Mouse (Mus musculus) heart, embryonic 10.5 days (tissue): ENCODE measurements at regions not wholly inside any gene's neighbourhood (a gene's known extent, or its start where the extent isn't known, plus 50 kb on each side); places are given as distances from the start of the nearest gene placed in this dataset.

ENCODE experiments used
- DNase-seq: peaks from one replicate; pipeline ENCODE4 v3.0.0-alpha.2; 2017; ENCODE audit warnings: low spot score
- H3K27ac ChIP-seq: fragments of 300-500 bp; sonication (generic); 2 replicates; pipeline ENCODE4 v1.5.1; 2016; ENCODE audit warnings: mild to moderate bottlenecking
- H3K27me3 ChIP-seq: fragments of 300-500 bp; sonication (generic); 2 replicates; pipeline ENCODE4 v1.6.1; 2016; ENCODE audit warnings: mild to moderate bottlenecking; ENCODE audit not compliant: poor library complexity, insufficient read depth, severe bottlenecking
- H3K36me3 ChIP-seq: fragments of 300-500 bp; sonication (generic); 2 replicates; pipeline ENCODE4 v1.6.1; 2016; ENCODE audit warnings: mild to moderate bottlenecking, moderate library complexity
- H3K4me1 ChIP-seq: fragments of 300-500 bp; sonication (generic); 2 replicates; pipeline ENCODE4 v1.6.1; 2016; ENCODE audit warnings: mild to moderate bottlenecking
- H3K4me3 ChIP-seq: fragments of 300-500 bp; sonication (generic); 2 replicates; pipeline ENCODE4 v1.5.1; 2016; ENCODE audit warnings: mild to moderate bottlenecking, moderate library complexity
- H3K9me3 ChIP-seq: fragments of 300-500 bp; sonication (generic); 2 replicates; pipeline ENCODE4 v1.6.1; 2016; ENCODE audit warnings: mild to moderate bottlenecking, moderate library complexity
- WGBS: fragments of 180-500 bp; shearing (Covaris S2); methylation state at CpG from one replicate; pipeline ENCODE4 v1.1.7; 2016; 5-methylcytosine and 5-hydroxymethylcytosine counted together

- Histone ChIP-seq H3K4me1 (no peaks in the 10 kb centered on the region), H3K4me3 (no peak overlapping the region), H3K9me3 (no peaks in the 10 kb centered on the region), H3K27me3 (no peaks in the 10 kb centered on the region), H3K36me3 (no peaks in the 10 kb centered on the region), H3K27ac (no peak overlapping the region)
- WGBS = 53% methylated on average over 1 of the region's 1 CpGs
- no peak for DNase-seq
Measured at GRCm38 (mm10) chr12:6211266-6211665, 835.8 kb upstream of the Klhl29 start.

GRCm38 (mm10) chr12:6189232-6189631 lies 813.8 kb upstream of the Klhl29 start:
- H3K9me3 ChIP-seq = no peaks in the 10 kb centered on the region
- H3K36me3 ChIP-seq = no peaks in the 10 kb centered on the region
- 0 out of 2 replicates have a peak, but pooled peaks cover 3% of the 10 kb centered on the region for H3K4me1 ChIP-seq
- 39% methylated on average over 3 of the region's 3 CpGs for WGBS
- H3K27ac ChIP-seq = no peak overlapping the region
- DNase-seq = no peak
- no peaks in the 10 kb centered on the region for H3K27me3 ChIP-seq
- no peak overlapping the region for H3K4me3 ChIP-seq

GRCm38 (mm10) chr12:6168795-6169194 lies 793.3 kb upstream of the Klhl29 start:
- H3K27me3 ChIP-seq = no peaks in the 10 kb centered on the region
- H3K4me3 ChIP-seq = no peak overlapping the region
- H3K9me3 ChIP-seq = no peaks in the 10 kb centered on the region
- H3K36me3 ChIP-seq = no peaks in the 10 kb centered on the region
- no peak overlapping the region for H3K27ac ChIP-seq
- no peaks in the 10 kb centered on the region for H3K4me1 ChIP-seq
- no peak for DNase-seq

- H3K4me3 ChIP-seq = no peak overlapping the region
- no peaks in the 10 kb centered on the region for H3K27me3 ChIP-seq
- no peak for DNase-seq
- no peaks in the 10 kb centered on the region for H3K9me3 ChIP-seq
- H3K4me1 ChIP-seq = no peaks in the 10 kb centered on the region
- WGBS = 65% methylated on average over 2 of the region's 2 CpGs
- H3K36me3 ChIP-seq = no peaks in the 10 kb centered on the region
- no peak overlapping the region for H3K27ac ChIP-seq
Measured at GRCm38 (mm10) chr12:6154287-6154686, 778.8 kb upstream of the Klhl29 start.

GRCm38 (mm10) chr12:6151476-6151875 lies 776.0 kb upstream of the Klhl29 start:
- Histone ChIP-seq H3K4me3 (no peak overlapping the region), H3K27me3 (no peaks in the 10 kb centered on the region), H3K27ac (no peak overlapping the region), H3K4me1 (no peaks in the 10 kb centered on the region), H3K36me3 (no peaks in the 10 kb centered on the region), H3K9me3 (no peaks in the 10 kb centered on the region)
- no peak for DNase-seq
- WGBS = 82% methylated on average over 3 of the region's 3 CpGs

GRCm38 (mm10) chr12:6132451-6132850 lies 757.0 kb upstream of the Klhl29 start:
- no peaks in the 10 kb centered on the region for H3K36me3 ChIP-seq
- no peaks in the 10 kb centered on the region for H3K27me3 ChIP-seq
- no peak overlapping the region for H3K4me3 ChIP-seq
- H3K4me1 ChIP-seq = no peaks in the 10 kb centered on the region
- 72% methylated on average over 2 of the region's 2 CpGs for WGBS
- no peak overlapping the region for H3K27ac ChIP-seq
- no peaks in the 10 kb centered on the region for H3K9me3 ChIP-seq
- DNase-seq = no peak

GRCm38 (mm10) chr12:6119557-6119956 lies 744.1 kb upstream of the Klhl29 start:
- Histone ChIP-seq H3K36me3 (no peaks in the 10 kb centered on the region), H3K4me1 (no peaks in the 10 kb centered on the region), H3K4me3 (no peak overlapping the region), H3K27me3 (no peaks in the 10 kb centered on the region), H3K9me3 (no peaks in the 10 kb centered on the region), H3K27ac (no peak overlapping the region)
- WGBS = 93% methylated on average over 3 of the region's 3 CpGs
- DNase-seq = no peak

GRCm38 (mm10) chr12:6115254-6115653 lies 739.8 kb upstream of the Klhl29 start:
- no peaks in the 10 kb centered on the region for H3K9me3 ChIP-seq
- no peaks in the 10 kb centered on the region for H3K27me3 ChIP-seq
- H3K4me3 ChIP-seq = no peak overlapping the region
- DNase-seq = no peak
- no peaks in the 10 kb centered on the region for H3K4me1 ChIP-seq
- H3K36me3 ChIP-seq = no peaks in the 10 kb centered on the region
- 79% methylated on average over 1 of the region's 1 CpGs for WGBS
- H3K27ac ChIP-seq = no peak overlapping the region

- no peaks in the 10 kb centered on the region for H3K9me3 ChIP-seq
- no peak for DNase-seq
- WGBS = 63% methylated on average over 1 of the region's 1 CpGs
- no peaks in the 10 kb centered on the region for H3K27me3 ChIP-seq
- no peaks in the 10 kb centered on the region for H3K4me1 ChIP-seq
- no peaks in the 10 kb centered on the region for H3K36me3 ChIP-seq
- no peak overlapping the region for H3K4me3 ChIP-seq
- H3K27ac ChIP-seq = no peak overlapping the region
Measured at GRCm38 (mm10) chr12:6097295-6097694, 721.8 kb upstream of the Klhl29 start.

GRCm38 (mm10) chr12:6087627-6088350 lies 712.3 kb upstream of the Klhl29 start:
- no peak overlapping the region for H3K4me3 ChIP-seq
- H3K27me3 ChIP-seq = no peaks in the 10 kb centered on the region
- H3K4me1 ChIP-seq = no peaks in the 10 kb centered on the region; the same call in 1 of the 2 replicates
- H3K9me3 ChIP-seq = no peaks in the 10 kb centered on the region
- 58% methylated on average over 3 of the region's 3 CpGs for WGBS
- no peaks in the 10 kb centered on the region for H3K36me3 ChIP-seq
- no peak for DNase-seq
- H3K27ac ChIP-seq = no peak overlapping the region

GRCm38 (mm10) chr12:6087071-6087470 lies 711.6 kb upstream of the Klhl29 start:
- no peaks in the 10 kb centered on the region; the same call in 1 of the 2 replicates for H3K4me1 ChIP-seq
- WGBS = 47% methylated on average over 2 of the region's 2 CpGs
- DNase-seq = no peak
- no peaks in the 10 kb centered on the region for H3K27me3 ChIP-seq
- H3K36me3 ChIP-seq = no peaks in the 10 kb centered on the region
- no peak overlapping the region for H3K4me3 ChIP-seq
- no peak overlapping the region for H3K27ac ChIP-seq
- no peaks in the 10 kb centered on the region for H3K9me3 ChIP-seq

GRCm38 (mm10) chr12:6046866-6047689 lies 671.6 kb upstream of the Klhl29 start:
- no peak for DNase-seq
- no peaks in the 10 kb centered on the region for H3K36me3 ChIP-seq
- H3K4me1 ChIP-seq = no peaks in the 10 kb centered on the region
- H3K27ac ChIP-seq = no peak overlapping the region
- H3K9me3 ChIP-seq = no peaks in the 10 kb centered on the region
- no peaks in the 10 kb centered on the region for H3K27me3 ChIP-seq
- 69% methylated on average over 9 of the region's 9 CpGs for WGBS
- H3K4me3 ChIP-seq = no peak overlapping the region

GRCm38 (mm10) chr12:6046110-6046509 lies 670.6 kb upstream of the Klhl29 start:
- H3K4me1 ChIP-seq = no peaks in the 10 kb centered on the region
- no peak overlapping the region for H3K4me3 ChIP-seq
- no peak for DNase-seq
- no peaks in the 10 kb centered on the region for H3K27me3 ChIP-seq
- no peak overlapping the region for H3K27ac ChIP-seq
- WGBS = 84% methylated on average over 2 of the region's 2 CpGs
- no peaks in the 10 kb centered on the region for H3K9me3 ChIP-seq
- H3K36me3 ChIP-seq = no peaks in the 10 kb centered on the region
